Mouse (Mus musculus) cortical plate, adult 2 months (tissue): ENCODE data around the gene Frmd4b.

Source experiments
- CTCF ChIP-seq: fragments of 200-500 bp; IDR thresholded peaks from 2 replicates; pipeline ENCODE4 v1.5.1; 2011; ENCODE audit warnings: mild to moderate bottlenecking, control low read depth, low read length; ENCODE audit not compliant: insufficient read depth; ENCODE audit errors: extremely low read depth
- POLR2A ChIP-seq: fragments of 200-500 bp; IDR thresholded peaks from 2 replicates; pipeline ENCODE4 v1.6.1; 2011; ENCODE audit warnings: mild to moderate bottlenecking, low read length, control low read depth; ENCODE audit not compliant: insufficient read depth; ENCODE audit errors: extremely low read depth

DNA sequence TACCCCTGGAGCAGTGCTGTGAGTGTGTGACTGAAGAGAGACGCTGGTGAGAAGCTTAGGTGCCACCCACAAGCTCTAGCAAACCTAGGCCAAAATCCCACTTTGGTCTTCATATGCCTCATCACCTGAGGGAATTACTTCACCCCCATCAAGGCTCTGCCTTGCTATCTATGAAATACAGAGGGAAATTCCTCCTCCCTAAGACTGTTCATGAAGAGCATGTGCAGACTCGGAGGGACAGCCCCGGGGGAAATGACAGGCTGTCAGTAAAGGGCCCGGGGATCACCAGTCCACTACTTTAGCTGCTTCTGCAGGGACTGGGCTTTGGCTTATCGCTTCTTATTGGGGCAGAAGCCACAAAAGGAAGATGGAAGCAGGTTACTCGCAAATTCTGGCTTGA lies 108.9 kb downstream of the Frmd4b start:
- TF ChIP-seq CTCF (no peak), POLR2A (no peak)
